Mouse (Mus musculus) layer of hippocampus, adult 8-10 months (tissue): ENCODE measurements around the gene Sept5. TPM values are rescaled to one million over a fixed set of nuclear protein-coding genes. Genes with fewer than 3 reads are reported as not detected.
A peak's percentile ranks its signal among the peaks of the same experiment; 100 is the strongest.

Experiments used
- DNase-seq, 2 experiments: peaks; one replicate each; pipeline ENCODE4 v3.0.0; 2022; ENCODE audit warnings: low spot score in 2 of 2
- total RNA-seq, 4 experiments: library from RNA; stranded (reverse); gene quantifications; 2 replicates each; pipeline ENCODE4 v1.2.4; 2022

Gene Sept5
- total RNA-seq, 4 experiments from 2014 or later: 499 to 528 (median 503) TPM

DNA sequence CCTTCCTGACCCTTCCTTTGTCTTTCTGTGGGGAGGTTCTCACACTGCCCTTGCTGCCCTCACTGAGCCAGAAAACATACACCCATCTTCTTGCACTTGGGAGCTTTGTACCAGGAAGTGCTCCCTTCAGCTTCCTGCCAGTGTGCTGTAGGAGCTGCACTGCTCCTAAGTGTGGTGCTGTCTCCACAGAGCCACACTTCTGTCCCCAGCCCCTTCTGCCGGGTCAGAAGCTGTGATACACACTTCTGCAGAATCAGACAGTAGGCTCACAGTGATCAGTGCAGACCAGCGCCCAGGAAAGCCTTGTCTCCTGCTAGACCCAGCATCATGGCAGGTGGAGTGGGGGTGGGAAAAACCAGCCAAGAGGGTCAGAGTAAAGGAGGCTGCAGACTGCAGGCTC lies 3.1 kb upstream of the Sept5 start:
- DNase-seq: no peak

DNA sequence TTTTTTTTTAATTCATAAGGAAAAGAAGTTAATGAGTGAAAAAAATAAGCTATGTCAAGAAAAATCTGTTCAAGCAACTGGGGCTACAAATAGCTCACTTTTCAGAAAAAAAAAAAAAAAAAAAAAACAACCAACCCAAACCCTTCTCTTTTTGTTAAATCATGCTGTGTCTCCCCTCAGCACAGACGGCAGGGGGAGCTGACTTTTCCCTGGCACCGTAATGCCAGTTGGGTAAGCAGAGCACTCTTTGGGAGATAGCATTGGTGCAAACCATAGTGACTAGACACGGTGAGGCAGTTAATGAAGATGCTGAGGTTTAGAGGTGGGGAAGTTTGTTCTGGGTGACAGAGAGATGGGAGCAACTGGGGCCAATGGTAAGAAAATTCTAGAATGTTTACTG lies 2.3 kb upstream of the Sept5 start:
- peak in 1 of 2 experiments; percentile 25 for DNase-seq

DNA sequence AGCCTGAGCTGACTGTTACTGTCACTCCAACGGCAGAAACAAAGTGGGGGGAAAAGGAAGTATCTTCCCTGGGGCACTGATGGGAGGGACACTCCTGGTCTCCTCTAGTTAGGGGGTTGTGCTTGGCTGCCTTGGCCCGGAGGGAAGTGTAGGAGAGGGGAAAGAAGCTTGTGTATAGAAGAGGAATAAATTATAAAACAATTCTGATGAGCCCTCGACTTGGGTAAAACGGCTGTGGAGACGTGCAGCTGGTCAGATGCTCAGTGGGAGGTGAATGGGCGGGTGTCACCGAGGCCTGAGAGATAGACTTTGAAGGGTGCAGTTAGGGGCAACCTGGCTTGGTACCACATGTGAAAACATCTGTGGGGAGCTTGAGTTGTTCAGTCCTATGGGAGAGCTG lies 1.4 kb upstream of the Sept5 start:
- DNase-seq: no peak

DNA sequence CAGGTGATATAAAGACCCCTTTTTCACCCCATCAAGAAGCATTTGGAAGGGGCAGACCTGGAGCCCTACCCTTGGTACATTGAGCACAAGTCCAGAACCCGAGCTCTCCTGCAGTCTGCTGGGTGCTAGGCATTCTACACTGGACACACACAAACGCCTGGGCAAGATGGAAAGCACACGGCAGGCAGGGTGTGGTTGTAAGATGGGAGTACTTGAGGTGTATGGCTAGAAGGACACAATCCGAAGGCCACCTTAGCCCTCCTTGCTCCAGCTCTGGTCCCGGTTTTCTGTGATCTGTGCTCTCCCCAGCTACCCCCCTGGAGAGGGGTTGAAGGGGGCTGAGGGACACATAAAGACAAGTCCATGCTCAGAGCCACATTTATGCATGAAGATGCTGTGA lies 537 bp upstream of the Sept5 start:
- DNase-seq: no peak

DNA sequence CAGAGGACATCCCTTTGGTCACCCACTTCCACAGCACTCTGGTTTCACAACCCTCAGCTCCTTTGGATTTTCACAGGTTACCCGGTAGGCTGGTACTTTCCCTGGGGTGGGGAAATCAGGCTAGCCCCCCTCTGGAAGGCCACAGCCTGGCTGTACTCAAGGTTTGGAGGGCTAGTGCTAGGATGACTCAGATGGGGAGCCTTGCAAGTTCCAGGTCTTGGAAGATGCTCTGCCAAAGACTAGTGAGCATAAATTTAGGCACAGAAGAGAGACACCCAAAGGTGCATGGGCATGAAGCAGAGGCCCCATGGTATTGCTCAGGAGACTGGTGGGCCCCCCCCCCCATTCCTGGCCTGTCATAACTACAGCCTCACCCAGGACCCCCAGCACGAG lies 810 bp downstream of the Sept5 start:
- peak in 1 of 2 experiments; percentile 16 for DNase-seq

DNA sequence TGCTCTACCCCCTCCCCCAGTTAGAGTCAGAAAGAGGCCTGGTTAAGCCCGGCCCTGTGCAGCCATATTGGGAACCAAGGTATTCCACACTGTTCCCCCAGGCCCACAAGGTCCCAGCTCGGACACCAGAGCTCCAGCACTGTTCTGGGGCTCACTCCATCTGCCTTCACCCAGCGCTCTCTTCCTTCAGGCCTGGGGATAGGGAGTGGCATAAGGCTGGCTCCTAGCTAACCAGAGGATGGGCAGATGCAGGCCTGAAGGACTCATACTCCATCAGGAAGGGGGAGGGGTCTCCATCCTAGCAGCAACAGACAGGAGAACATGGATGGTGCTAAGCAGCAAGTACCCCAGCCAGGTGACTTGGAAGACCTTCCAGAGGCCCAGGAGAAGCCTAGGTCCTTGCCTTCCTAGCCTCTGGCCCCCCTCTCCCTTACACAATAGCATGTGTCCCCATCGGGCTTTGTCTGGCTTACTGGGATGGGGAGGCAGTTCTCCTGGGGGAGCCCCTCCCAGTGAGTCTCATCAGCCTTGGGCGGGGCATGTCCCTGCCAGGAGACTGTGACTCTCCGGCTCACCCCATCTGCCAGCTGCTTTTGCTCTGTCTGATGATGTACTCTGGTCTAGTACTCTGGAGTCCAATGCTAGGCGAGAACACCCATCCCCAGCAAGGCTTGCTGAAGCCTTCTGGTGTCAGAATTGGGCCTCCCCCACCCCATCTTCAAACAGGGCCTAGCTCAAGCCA lies 1.4 kb downstream of the Sept5 start:
- DNase-seq: peak in 1 of 2 experiments; percentile 25

DNA sequence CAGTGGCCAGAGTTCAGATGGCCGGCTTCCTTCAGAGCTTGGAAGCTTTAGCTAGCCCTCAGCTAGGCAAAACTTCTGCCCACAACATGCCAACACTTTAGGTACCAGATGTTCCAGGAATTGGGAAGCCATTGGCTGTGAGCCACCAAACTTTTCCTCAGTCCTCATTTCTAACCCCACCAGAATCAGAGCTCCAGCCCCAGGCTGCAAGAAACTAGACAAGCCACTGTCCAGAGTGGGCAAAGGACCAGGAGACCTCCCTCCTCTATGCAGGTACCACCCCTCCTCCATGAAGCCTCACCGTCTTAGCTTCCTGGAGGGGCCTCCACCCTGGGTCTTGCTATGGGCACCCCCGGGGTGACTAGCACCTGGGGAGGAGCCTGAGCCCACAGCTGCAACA lies 2.6 kb downstream of the Sept5 start:
- DNase-seq: peak in 1 of 2 experiments; percentile 32

DNA sequence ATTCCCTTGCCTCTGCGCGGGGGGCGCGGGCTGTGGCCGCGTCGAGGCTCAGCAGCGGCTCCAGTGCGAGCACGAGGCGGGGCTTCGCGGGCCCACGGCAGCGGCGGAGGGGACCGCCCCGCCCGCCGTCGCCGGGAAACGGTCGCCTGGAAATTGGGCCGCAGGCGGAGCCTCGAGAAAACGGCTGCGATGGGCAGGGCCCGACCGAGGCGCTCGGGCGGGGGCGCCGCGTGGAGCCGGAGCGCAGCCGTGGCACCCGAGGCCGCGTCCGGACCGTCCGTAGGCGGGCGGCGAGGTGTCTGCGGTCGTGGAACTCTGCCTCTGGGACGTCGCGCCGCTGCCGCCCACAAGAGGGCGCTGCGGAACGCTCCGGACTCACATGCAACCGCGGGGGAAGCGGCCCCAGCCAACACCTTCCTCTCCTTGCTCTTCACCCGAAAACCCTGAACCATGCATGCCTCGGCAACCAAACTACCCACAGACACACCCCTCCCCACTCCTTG lies 3.3 kb downstream of the Sept5 start, which contains the start of gene Gm49601:
TSS of gene Gm49601 (minus strand) at position 52 of the 503 bp plus-strand sequence.
- DNase-seq: peak; percentile 73 to 81

DNA sequence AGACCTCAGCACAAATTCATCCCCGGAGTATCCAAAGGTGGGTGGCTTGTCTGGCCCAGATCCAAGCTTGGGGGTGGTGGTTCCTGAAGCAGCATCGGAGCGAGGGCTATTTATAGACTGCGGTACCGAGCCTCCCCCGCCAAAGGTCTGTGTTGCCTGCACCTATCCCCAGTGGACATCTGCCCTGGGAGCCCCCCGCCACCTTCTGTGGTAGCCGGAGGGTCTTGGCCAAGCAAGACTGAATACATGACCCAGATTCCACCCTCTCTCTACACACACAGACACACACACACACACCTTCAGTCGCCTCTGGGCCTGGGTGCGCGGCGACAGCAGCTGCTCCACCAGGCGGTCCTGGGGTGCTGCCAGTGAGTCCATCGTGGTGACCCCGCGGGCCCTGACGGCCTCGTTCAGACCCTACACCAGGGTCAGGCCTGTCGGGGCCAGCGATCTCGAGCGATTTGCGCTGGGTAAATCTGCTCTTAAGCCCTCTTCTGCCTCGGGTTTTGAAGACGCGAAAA lies 3.9 kb downstream of the Sept5 start:
- DNase-seq: peak; percentile 67 to 80

DNA sequence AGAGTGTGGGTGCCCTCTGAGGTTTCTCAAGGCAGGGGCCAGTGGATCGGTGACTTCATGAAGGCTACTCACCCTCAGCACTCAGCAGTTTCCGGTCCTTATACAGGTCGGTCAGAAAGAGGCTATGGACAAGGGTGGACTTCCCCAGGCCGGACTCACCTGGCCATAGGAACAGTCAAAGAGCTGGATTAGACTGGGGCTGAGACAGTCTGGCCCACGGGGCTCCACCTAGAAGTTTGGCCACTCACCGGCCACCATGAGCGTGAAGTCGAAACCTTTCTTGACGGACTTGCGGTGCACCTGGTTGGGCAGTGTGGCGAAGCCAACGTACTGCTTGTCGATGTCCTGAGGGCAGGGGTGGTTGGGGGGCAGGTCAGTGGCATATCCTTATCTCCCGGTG lies 4.7 kb downstream of the Sept5 start:
- peak in 1 of 2 experiments; percentile 12 for DNase-seq

DNA sequence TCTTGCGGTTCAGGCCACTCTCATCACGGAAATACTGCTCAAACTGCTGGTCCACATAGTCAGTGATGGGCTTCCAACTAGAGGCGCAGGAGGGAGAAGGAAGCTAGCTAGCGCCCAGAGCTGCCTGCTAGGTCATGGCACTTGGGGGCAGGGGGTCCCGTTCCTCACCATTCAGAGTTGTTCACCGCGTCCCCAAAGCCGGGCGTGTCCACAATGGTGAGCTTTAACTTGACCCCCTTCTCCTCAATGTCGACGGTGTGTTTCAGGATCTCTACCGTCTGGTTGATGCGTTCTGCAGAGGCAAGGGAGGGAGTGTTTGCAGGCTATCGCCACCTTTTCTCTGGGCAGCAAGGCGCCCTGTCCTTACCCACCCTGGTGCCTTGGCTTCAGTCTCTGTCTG lies 5.1 kb downstream of the Sept5 start:
- peak; percentile 21 to 24 for DNase-seq

DNA sequence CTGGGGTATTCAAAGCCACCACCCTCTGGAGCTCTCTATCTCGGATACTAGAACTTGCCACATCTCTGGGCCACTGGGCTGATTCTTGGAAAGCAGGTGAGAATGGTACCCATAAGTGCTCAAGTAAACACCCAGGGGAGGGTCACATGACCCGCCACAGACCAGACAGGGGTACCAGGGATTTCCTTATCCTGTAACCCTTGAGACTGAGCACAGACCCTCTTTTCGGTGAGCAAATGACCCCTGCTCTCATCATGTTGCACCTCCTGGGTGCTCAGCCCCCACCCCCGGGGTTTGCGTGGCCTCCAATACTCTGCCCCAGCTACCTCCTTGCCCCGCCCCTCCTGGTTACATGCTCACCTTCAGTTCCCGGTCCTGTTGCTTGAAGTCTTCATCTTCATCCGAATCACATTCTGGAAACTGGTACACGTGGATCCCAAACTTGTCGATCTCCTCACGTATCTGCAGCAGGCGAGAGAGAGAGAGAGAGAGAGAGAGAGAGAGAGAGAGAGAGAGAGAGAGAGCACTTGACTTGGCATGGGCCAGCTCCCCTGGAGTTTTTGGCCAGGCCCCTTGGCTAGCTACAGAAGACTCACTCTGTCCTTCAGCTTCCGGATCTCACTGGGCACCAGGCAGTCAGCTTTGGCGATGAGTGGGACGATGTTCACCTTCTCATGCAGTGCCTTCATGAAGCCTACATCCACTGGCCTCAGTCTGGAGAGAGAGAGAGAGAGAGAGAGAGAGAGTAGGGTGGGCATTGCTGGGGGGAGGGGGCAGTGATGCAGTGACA lies 5.8 kb downstream of the Sept5 start:
- peak; percentile 13 to 41 for DNase-seq

DNA sequence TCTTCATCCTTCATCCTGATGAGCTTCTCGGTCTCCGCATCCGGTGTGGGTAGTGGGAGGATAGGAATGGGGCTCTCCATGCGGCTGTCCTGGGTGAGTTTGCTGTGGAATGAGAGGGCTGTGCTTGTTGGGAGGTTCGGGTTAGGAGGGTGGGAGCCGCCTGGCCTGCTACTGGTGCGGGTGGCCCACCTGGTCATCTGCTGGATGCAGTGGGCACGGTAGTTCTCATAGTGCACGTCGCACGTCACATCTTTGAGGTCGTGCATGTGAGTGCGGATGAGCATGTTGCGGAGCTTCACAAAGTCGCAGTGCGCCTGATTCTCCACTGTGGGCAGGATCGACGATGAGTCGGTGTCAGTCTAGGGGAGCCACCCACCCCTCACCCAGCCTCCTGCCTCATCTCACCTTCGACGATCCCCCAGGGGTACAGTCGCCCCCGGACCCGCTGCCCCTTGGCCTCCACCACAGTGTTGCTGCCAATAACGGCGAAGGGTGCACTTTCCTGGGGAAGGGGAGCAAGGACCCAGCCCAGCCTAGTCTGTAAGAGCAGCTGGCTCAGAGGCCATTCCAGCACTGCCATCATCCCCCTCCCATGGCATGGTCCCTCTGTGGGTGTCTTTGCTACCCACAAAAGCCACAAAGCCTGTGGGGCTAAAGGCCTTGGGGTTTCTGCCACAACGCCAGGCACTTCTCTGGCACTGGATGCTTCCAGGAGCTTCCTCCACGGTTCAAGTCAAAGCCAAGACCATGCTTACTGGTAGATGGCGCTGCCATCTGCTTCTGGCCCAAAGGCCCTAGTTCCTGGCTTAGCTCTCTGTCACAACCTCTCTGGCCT lies 6.6 kb downstream of the Sept5 start:
- DNase-seq: peak; percentile 16 to 25

DNA sequence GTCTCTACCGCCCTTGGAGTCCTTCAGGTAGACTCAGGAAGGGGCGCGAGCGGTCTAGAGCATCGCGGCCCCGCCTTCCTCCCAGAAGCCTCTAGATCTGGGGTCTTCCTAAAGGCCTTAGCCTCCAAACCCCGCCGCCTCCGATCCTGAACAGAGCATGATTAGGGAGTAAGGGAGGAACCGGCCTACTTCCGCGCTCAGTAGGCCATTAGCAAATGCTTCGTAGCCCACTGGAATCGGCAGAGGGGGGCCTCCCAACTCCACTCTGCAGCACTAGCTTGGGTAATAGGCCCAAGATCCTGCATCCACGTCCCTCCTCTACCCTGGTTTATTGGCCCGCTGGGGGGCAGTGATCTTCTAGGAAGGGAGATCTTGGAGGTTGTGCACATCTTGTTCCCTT lies 7.7 kb downstream of the Sept5 start, which contains the start of gene Gp1bb:
TSS of gene Gp1bb (minus strand) at position 385 of the 400 bp plus-strand sequence.
- no peak for DNase-seq

DNA sequence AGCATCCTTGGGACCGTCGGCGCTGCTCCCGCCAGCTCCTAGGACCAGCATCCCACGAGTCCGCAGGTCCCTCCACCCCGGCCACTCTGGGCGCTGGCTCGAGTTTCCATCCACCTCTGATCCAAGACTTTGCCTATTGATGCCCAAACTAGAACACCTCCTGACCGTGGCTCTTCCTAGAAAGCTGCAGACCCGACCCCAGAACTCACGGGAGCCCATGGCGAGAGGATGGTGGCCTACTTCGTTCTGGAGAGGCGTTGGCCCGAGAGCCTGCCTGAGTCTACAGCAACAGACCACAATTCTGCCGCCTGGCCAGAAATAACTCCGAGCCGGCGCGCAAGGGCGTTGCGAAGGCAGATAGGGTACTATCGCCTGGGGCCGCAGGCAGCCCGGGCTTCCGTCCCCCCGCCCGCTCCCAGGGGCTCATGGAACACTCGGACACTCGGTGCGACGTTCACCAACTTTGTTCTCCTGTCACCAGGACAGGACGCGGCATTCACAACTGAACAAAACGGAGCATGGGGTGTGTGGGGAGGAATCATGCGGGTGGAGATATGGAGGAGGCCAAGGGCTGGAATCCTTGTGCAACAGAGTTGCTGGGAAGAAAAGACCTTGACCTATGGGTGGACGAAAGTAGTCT lies 8.3 kb downstream of the Sept5 start:
- DNase-seq: peak; percentile 38 to 42

DNA sequence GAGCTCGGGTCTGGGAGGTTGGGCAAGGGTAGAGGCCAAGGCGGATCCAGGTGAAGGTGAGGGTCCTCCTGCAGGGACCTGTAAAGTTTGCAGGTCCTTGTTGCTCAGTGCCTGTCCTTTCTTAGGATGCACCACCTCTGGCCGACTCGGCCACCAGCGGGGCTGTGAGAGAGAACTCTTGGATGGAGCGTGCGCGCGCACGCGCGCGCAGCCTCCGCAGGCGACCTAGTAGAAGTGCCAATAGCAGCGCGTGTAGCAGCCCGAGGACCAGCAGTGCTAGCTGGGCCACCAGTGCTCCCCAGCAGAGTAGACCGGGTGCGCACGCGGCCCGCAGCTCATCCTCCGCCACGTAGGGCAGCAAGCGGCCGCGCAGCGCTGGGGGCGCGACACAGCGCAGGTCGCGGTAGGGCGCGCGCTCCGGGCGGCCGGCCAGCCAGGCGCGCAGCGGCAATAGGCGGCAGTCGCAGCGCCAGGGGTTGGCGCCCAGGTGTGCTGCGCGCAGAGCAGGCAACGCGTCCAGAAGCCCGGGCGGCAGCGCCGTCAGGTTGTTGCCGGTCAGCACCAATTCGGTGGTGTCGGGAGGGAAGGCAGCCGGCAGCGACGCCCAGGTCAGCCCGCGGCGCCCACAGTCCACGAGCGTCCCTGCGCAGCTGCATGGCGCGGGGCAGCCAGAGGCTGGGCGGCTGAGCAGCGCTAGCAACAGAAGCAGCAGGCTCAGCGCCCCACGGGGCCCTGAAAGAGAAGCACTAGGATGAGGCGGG lies 9.0 kb downstream of the Sept5 start:
- DNase-seq: peak; percentile 35 to 46

DNA sequence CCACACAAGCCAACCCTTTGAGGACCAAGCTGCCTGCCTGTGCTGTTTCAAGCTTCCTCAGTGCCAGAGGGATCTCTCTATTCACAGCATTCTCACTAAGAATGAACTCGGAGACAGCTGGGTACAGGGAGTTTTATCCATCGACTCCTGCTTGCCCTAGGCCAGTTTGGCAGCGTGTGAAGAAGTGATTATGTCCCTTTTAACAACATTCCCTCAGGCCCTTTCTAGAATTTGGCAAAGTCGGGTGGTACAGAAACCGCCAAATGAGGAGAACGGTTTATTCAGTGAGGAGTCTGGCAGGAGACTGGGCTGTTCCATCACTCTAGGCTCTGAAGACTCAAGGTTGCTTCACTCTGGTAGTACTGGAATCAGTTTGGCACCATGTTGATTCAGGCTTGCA lies 9.6 kb downstream of the Sept5 start:
- DNase-seq: peak; percentile 26 to 38

DNA sequence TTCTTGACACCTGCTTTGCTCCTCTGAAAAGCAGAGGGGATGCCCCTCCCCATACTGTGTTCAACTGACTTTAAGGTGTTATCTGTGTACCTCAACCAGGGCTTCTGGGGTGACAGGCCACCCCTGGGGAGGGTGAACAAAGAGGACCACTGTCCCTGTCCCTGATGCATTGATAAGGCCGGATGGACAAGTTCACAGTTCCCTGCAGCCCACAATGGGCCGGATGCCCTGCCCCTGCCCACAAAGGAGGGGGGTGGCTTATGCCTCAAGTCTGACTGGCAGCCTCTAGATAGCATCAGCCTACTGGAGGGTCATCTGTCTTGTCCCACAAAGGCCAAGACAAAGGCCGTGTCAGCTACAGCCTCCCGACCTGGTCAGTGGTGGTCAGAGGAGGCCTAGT lies 10.6 kb downstream of the Sept5 start:
- peak in 1 of 2 experiments; percentile 25 for DNase-seq

DNA sequence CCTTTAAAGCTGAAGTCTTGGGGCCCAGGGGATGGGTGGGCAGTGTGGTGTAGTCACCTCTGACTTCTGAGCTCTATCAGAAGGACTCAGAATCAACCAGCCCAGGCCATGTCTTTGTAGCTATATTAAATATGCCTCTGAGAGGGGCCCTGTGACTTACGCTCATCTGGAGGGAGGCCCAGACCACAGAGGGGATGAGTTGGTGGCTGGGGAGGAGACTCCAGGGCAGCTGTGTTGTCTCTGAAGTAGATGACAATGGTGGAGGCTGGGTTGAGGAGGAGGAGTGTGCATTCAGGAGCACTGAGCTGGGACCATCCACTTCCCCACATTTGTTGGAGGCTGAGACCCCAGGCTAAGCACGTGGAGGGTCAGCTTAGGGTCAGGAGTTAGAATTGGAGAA lies 11.5 kb downstream of the Sept5 start:
- no peak for DNase-seq
